Mouse (Mus musculus) midbrain, postnatal 0 days (tissue): ENCODE results near the gene Sh3glb1. TPM values are rescaled to one million over a fixed set of nuclear protein-coding genes. Genes with fewer than 3 reads are reported as not detected.

ENCODE experiments used
- ATAC-seq: fragments of 200-750 bp; cut with Nextera tagmentation; 2 replicates; pipeline ENCODE4 v1.8.0; 2017; ENCODE audit warnings: moderate number of reproducible peaks, mild to moderate bottlenecking, moderate TSS enrichment, moderate library complexity; ENCODE audit not compliant: low FRiP score
- DNase-seq: peaks from one replicate; pipeline ENCODE4 v3.0.0-alpha.2; 2015; ENCODE audit warnings: low spot score
- H3K27ac ChIP-seq: fragments of 300-500 bp; sonication (generic); 2 replicates; pipeline ENCODE4 v1.5.1; 2014; ENCODE audit warnings: low read depth, mild to moderate bottlenecking, low read length, mixed read lengths
- H3K27me3 ChIP-seq: fragments of 300-500 bp; sonication (generic); 2 replicates; pipeline ENCODE4 v1.6.1; 2014; ENCODE audit warnings: low read length, control low read depth, mixed read lengths; ENCODE audit not compliant: insufficient read depth
- H3K36me3 ChIP-seq: fragments of 300-500 bp; sonication (generic); 2 replicates; pipeline ENCODE4 v1.6.1; 2014; ENCODE audit warnings: low read length, control low read depth, mixed read lengths; ENCODE audit not compliant: insufficient read depth
- H3K4me1 ChIP-seq: fragments of 300-500 bp; sonication (generic); 2 replicates; pipeline ENCODE4 v1.6.1; 2014; ENCODE audit warnings: mild to moderate bottlenecking, control low read depth, antibody characterized with exemption, low read length, mixed read lengths; ENCODE audit not compliant: insufficient read depth
- H3K4me2 ChIP-seq: fragments of 300-500 bp; sonication (generic); 2 replicates; pipeline ENCODE4 v1.6.1; 2014; ENCODE audit warnings: low read depth, mild to moderate bottlenecking, low read length, mixed read lengths; ENCODE audit not compliant: poor library complexity, severe bottlenecking
- H3K4me3 ChIP-seq: fragments of 300-500 bp; sonication (generic); 2 replicates; pipeline ENCODE4 v1.5.1; 2014; ENCODE audit warnings: low read depth, mild to moderate bottlenecking, low read length, moderate library complexity
- H3K9ac ChIP-seq: fragments of 300-500 bp; sonication (generic); replicated peaks from 2 replicates; pipeline ENCODE4 v1.6.1; 2014; ENCODE audit warnings: mild to moderate bottlenecking, low read length, moderate library complexity, mixed read lengths; ENCODE audit not compliant: poor library complexity, severe bottlenecking
- H3K9me3 ChIP-seq: fragments of 300-500 bp; sonication (generic); 2 replicates; pipeline ENCODE4 v1.6.1; 2016; ENCODE audit warnings: low read length, control low read depth
- CTCF ChIP-seq: IDR thresholded peaks from 2 replicates; pipeline ENCODE4 v1.5.1; 2016; ENCODE audit warnings: antibody characterized with exemption, mild to moderate bottlenecking
- WGBS: fragments of 180-500 bp; shearing (Covaris S2); extraction: QIAGEN DNeasy Blood & Tissue Kit; methylation state at CpG from one replicate; pipeline ENCODE4 v1.1.7; 2014; 5-methylcytosine and 5-hydroxymethylcytosine counted together
- polyA plus RNA-seq: library from polyadenylated mRNA; unstranded; fragments of >200 nt; fragmentation: Nextera tagmentation; extraction: Ambion mirVana; gene quantifications from 2 replicates; pipeline ENCODE4 v1.2.1, GENCODE M21; 2015
- total RNA-seq: library from RNA; depleted of rRNA; stranded (reverse); fragments of >200 nt; gene quantifications from 2 replicates; pipeline ENCODE4 v1.2.3, GENCODE M21; 2014

Sh3glb1 gene
- total and polyA plus RNA-seq, 2 experiments from 2014 or later, result 96.5 to 130 TPM

DNA sequence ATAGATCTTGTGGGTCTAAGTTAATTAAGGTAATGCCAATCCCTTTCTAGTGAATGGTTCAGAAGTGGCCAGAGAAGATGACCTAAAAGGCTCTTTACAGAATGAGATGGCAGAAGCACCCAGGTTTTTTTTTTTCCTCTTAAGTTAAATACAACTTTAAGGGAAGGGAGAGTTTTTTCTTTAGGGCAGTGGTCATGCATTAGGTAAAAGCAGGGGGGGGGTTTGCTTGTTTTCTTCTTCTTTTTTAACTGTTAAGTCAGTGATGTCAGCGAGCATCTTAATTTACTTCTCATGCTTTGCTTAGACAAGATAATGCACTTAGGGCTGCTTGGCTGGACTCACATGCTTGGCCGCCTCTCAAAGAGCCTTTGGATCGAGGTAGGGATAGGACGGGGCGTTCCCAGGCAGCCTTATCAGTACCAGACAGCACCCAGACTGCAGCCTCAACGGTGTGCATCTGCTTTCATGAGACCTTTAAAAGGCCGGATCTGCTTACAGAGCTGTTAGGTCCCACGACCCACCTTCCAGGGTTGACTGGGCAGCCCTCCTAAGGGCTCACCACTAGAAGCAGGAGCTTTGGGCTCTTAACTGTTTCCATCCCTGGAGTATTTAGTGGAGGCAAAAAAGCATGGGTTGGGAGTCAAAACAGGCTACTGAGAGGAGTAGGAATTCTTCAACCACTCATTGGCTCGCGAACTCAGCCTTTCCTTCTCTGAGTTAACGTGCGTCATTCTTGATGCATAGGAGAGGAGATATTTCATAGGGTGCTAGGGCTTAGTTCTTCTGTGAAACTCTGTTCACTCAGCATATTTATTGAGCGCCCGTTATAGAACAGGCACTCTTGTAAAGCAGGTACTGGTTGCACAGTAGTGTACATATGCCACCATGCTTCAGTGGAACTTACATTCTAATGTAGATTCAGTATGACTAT lies 49.9 kb downstream of the Sh3glb1 start:
- no peak overlapping the region for H3K4me3 ChIP-seq
- H3K27me3 ChIP-seq, result no peaks in the 10 kb centered on the region
- 52% methylated on average over 14 of the region's 14 CpGs for WGBS
- no peaks in the 10 kb centered on the region for H3K4me1 ChIP-seq
- no peak overlapping the region for H3K4me2 ChIP-seq
- no peaks in the 10 kb centered on the region for H3K9me3 ChIP-seq
- no peaks in the 10 kb centered on the region for H3K36me3 ChIP-seq
- no peak for TF ChIP-seq CTCF
- DNase-seq (no peak), ATAC-seq (no peak)
- no peak overlapping the region for H3K9ac ChIP-seq
- no peak overlapping the region for H3K27ac ChIP-seq

DNA sequence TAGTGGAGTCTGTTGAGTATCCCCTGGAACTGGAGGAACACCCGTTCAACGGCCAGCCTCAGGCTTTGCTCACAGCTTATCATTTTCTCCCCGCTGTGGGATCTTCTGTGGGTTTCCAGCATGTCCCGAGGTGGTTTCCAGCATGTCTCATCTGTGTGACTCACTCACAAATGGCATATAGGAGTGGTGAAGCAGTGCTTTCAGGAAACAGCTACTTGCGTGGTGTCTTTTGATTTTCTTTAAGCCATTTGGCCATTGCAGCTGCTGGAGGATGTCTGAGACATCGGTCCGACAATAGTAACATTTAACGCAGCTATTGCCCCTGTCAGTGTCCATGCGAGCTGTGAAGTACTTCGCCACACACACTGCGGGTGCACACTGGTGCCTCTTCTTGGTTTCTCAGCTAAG lies 50.7 kb downstream of the Sh3glb1 start:
- Histone ChIP-seq H3K27ac (no peak overlapping the region), H3K9me3 (no peaks in the 10 kb centered on the region), H3K4me3 (no peak overlapping the region), H3K36me3 (no peaks in the 10 kb centered on the region), H3K9ac (no peak overlapping the region), H3K4me1 (no peaks in the 10 kb centered on the region), H3K27me3 (no peaks in the 10 kb centered on the region), H3K4me2 (no peak overlapping the region)
- no peak for TF ChIP-seq CTCF
- ATAC-seq (no peak), DNase-seq (no peak)
- WGBS, result 58% methylated on average over 11 of the region's 11 CpGs

DNA sequence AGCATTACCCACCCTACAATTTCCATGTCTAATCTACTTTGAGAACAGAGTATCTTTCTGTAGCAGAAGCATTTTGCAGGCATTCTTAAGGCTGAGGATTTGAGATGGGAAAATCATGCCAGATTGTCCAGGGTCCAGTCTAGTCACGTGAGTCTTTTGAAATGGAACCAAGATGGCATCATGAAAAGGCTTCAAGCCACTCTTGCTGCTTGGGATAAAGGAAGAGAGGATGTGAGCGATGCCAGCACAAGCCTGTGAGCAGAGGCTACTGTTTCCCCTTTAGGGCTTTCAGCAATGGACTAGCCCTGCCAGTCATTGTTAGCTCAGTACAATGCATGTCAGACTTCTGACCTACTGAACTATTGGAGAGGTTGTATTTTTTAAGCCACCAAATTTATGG lies 51.2 kb downstream of the Sh3glb1 start:
- 15% methylated on average over 2 of the region's 2 CpGs for WGBS
- H3K9me3 ChIP-seq, result no peaks in the 10 kb centered on the region
- ATAC-seq (peak; percentile 58; the same call in 1 of the 2 replicates), DNase-seq (peak; percentile 29)
- H3K4me1 ChIP-seq, result no peaks in the 10 kb centered on the region
- no peak overlapping the region for H3K9ac ChIP-seq
- H3K4me3 ChIP-seq, result no peak overlapping the region
- H3K4me2 ChIP-seq, result no peak overlapping the region
- TF ChIP-seq CTCF, result no peak
- no peak overlapping the region for H3K27ac ChIP-seq
- no peaks in the 10 kb centered on the region for H3K27me3 ChIP-seq
- no peaks in the 10 kb centered on the region for H3K36me3 ChIP-seq

GRCm38 (mm10) chr3:144668039-144668438 lies 52.1 kb downstream of the Sh3glb1 start:
- no peak for ATAC-seq
- Histone ChIP-seq H3K4me1 (no peaks in the 10 kb centered on the region), H3K36me3 (no peaks in the 10 kb centered on the region), H3K9me3 (no peaks in the 10 kb centered on the region), H3K27me3 (no peaks in the 10 kb centered on the region), H3K4me3 (no peak overlapping the region), H3K9ac (no peak overlapping the region), H3K27ac (no peak overlapping the region), H3K4me2 (no peak overlapping the region)
- no peak for DNase-seq
- no peak for TF ChIP-seq CTCF
- 87% methylated on average over 9 of the region's 9 CpGs for WGBS

DNA sequence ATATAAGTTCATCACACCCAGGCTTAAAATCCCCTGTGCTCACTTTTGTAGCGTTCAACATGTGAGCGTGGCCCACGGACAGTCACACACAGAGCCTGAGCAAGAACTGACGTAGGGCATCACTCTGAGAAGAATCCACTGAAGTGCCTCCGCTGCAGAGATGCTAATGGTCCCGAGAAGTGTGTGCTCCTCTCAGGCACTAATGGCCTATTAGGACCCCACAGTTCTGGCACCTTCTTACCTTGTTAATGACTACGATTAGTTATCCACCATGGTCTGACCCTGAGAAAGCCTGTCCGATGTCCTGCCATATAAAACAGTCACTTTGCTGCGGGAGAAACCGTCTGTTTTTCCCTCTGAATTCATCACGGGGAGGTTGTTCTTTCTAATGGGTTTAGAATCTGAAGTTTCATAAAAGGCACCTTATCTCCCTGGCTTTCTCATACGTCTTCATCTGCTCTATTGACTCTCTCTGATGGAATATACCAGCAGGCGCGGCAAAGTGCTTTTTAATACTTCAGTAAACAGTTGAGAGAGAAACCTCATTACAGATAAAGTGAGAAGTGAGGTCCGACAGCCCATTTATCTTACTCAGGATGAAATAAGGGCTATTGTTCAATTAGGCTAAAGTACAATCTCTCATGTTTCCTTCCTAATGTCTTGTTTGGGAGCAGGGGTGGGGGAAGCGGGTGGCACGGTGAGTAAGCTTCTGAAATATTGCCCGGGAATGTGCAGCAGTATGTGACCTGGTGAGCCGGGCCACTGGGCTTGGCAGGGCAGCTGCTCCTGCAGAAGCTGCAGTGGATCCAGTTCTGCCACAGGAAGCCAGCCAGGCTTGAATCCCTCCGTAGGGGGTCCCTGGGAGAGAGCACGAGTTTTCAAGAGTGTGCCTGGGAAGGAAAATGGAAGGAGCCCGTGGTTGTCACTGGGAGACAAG lies 55.5 kb downstream of the Sh3glb1 start:
- H3K27ac ChIP-seq, result no peak overlapping the region
- ATAC-seq, result no peak

More for the DNA sequence above, 55.5 kb downstream of the Sh3glb1 start:
- Histone ChIP-seq H3K9ac (no peak overlapping the region), H3K9me3 (no peaks in the 10 kb centered on the region), H3K27me3 (no peaks in the 10 kb centered on the region), H3K4me2 (no peak overlapping the region), H3K36me3 (no peaks in the 10 kb centered on the region), H3K4me1 (no peaks in the 10 kb centered on the region), H3K4me3 (no peak overlapping the region)
- DNase-seq, result peak; percentile 34
- 55% methylated on average over 22 of the region's 22 CpGs for WGBS
- TF ChIP-seq CTCF, result no peak
